Mouse (Mus musculus) liver, embryonic 16.5 days (tissue): ENCODE measurements around the gene Triml2. TPM values are rescaled to one million over a fixed set of nuclear protein-coding genes. Genes with fewer than 3 reads are reported as not detected.

ENCODE experiments used
- ATAC-seq: fragments of 200-750 bp; cut with Nextera tagmentation; 2 replicates; pipeline ENCODE4 v1.8.0; 2017; ENCODE audit warnings: low read depth, mild to moderate bottlenecking, moderate number of reproducible peaks, moderate library complexity
- H3K27ac ChIP-seq: fragments of 300-500 bp; sonication (generic); 2 replicates; pipeline ENCODE4 v1.5.1; 2014; ENCODE audit warnings: mild to moderate bottlenecking, low read length
- H3K27me3 ChIP-seq: fragments of 300-500 bp; sonication (generic); 2 replicates; pipeline ENCODE4 v1.6.1; 2014; ENCODE audit warnings: low read depth, low read length, mixed read lengths; ENCODE audit not compliant: control insufficient read depth, insufficient read depth
- H3K36me3 ChIP-seq: fragments of 300-500 bp; sonication (generic); 2 replicates; pipeline ENCODE4 v1.6.1; 2014; ENCODE audit warnings: mild to moderate bottlenecking; ENCODE audit not compliant: control insufficient read depth, insufficient read depth
- H3K4me1 ChIP-seq: fragments of 300-500 bp; sonication (generic); 2 replicates; pipeline ENCODE4 v1.6.1; 2014; ENCODE audit warnings: low read depth, low read length, mixed read lengths; ENCODE audit not compliant: control insufficient read depth
- H3K4me2 ChIP-seq: fragments of 300-500 bp; sonication (generic); 2 replicates; pipeline ENCODE4 v1.6.1; 2014; ENCODE audit warnings: low read depth, low read length, mixed read lengths
- H3K4me3 ChIP-seq: fragments of 300-500 bp; sonication (generic); 2 replicates; pipeline ENCODE4 v1.5.1; 2014; ENCODE audit warnings: low read depth, mild to moderate bottlenecking, low read length
- H3K9ac ChIP-seq: fragments of 300-500 bp; sonication (generic); 2 replicates; pipeline ENCODE4 v1.6.1; 2014; ENCODE audit warnings: low read depth, low read length
- H3K9me3 ChIP-seq: fragments of 300-500 bp; sonication (generic); replicated peaks from 2 replicates; pipeline ENCODE4 v1.6.1; 2016; ENCODE audit warnings: low read length; ENCODE audit not compliant: control insufficient read depth
- WGBS: fragments of 180-500 bp; shearing (Covaris S2); extraction: QIAGEN DNeasy Blood & Tissue Kit; methylation state at CpG from one replicate; pipeline ENCODE4 v1.1.7; 2014; ENCODE audit not compliant: insufficient replicate concordance; 5-methylcytosine and 5-hydroxymethylcytosine counted together
- polyA plus RNA-seq: library from polyadenylated mRNA; unstranded; fragments of >200 nt; fragmentation: Nextera tagmentation; extraction: Ambion mirVana; gene quantifications from 2 replicates; pipeline ENCODE4 v1.2.1, GENCODE M21; 2015

Gene Triml2
- polyA plus RNA-seq, 1 experiment from 2014 or later = not detected

- WGBS = 25% methylated on average over 4 of the region's 4 CpGs
- no peak for ATAC-seq
- H3K4me3 ChIP-seq = no peak overlapping the region
- H3K4me1 ChIP-seq = no peaks in the 10 kb centered on the region
- no peaks in the 10 kb centered on the region; the same call in 1 of the 2 replicates for H3K9me3 ChIP-seq
- no peak overlapping the region for H3K9ac ChIP-seq
- H3K4me2 ChIP-seq = no peak overlapping the region
- no peaks in the 10 kb centered on the region for H3K27me3 ChIP-seq
- H3K36me3 ChIP-seq = no peaks in the 10 kb centered on the region
- no peak overlapping the region for H3K27ac ChIP-seq
Measured at GRCm38 (mm10) chr8:43179189-43179588, 1.2 kb upstream of the Triml2 start.

DNA sequence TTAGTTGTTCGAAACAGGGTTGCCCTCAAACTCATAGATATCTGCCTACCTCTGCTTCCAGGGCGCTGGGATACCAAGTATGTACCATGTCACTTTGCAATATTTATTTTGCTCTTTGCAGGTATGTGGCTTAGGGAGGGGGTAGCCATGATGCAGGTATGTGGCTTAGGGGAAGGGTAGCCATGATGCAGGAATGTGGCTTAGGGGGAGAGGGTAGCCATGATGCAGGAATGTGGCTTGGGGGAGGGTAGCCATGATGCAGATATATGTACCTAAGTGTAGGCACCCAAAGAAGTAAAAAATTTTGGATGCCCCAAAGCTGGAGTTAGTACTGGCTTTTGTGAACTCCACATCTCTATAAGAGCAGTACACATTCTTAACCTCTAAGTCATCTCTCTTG, 1.9 kb downstream of the Triml2 start:
- Histone ChIP-seq H3K4me2 (no peak overlapping the region), H3K36me3 (no peaks in the 10 kb centered on the region), H3K27ac (no peak overlapping the region), H3K9ac (no peak overlapping the region), H3K9me3 (no peaks in the 10 kb centered on the region; the same call in 1 of the 2 replicates), H3K4me3 (no peak overlapping the region), H3K27me3 (no peaks in the 10 kb centered on the region), H3K4me1 (no peaks in the 10 kb centered on the region)
- no peak for ATAC-seq
- WGBS = 52% methylated on average over 2 of the region's 2 CpGs

DNA sequence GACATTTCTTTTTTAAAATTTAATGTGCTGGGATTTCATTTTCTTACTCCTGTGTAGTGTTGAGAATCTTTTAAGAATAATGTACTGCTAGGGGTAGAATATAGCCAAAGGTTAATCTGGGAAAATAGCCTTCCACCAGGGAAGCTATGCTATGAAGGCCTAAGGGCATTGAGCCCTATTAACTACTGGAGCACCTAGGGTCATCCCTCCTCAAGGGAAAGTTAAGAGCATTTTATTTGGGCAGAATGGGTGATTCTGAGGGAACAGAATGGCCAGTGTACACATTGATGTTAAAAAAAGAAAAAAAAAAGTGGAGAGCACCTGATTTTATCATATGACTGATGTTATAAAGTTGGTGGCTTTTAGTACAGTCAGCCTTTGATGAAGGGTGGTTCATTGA, 35.2 kb downstream of the Triml2 start:
- no peaks in the 10 kb centered on the region for H3K36me3 ChIP-seq
- no peaks in the 10 kb centered on the region for H3K27me3 ChIP-seq
- no peak overlapping the region for H3K4me2 ChIP-seq
- no peak overlapping the region for H3K9ac ChIP-seq
- H3K9me3 ChIP-seq = no peaks in the 10 kb centered on the region
- ATAC-seq = no peak
- H3K4me3 ChIP-seq = no peak overlapping the region
- no peaks in the 10 kb centered on the region for H3K4me1 ChIP-seq
- no peak overlapping the region for H3K27ac ChIP-seq

- no peak overlapping the region for H3K4me2 ChIP-seq
- no peak overlapping the region for H3K4me3 ChIP-seq
- no peaks in the 10 kb centered on the region for H3K9me3 ChIP-seq
- H3K27ac ChIP-seq = no peak overlapping the region
- no peak overlapping the region for H3K9ac ChIP-seq
- no peak for ATAC-seq
- WGBS = 56% methylated on average over 3 of the region's 3 CpGs
- H3K36me3 ChIP-seq = no peaks in the 10 kb centered on the region
- H3K27me3 ChIP-seq = no peaks in the 10 kb centered on the region
- no peaks in the 10 kb centered on the region for H3K4me1 ChIP-seq
Measured at GRCm38 (mm10) chr8:43243326-43243725, 63.0 kb downstream of the Triml2 start.

Other genes starting within 250 kb of the Triml2 start
- gene Triml1, start 39.1 kb upstream of the Triml2 start, polyA plus RNA-seq = not detected in 2 replicates
- gene Zfp42, start 126.4 kb downstream of the Triml2 start, polyA plus RNA-seq = not detected in 2 replicates